Mouse (Mus musculus) layer of hippocampus, adult 11-12 months (tissue): ENCODE data around the gene Meis1.

Experiments used
- DNase-seq: peaks from one replicate; pipeline ENCODE4 v3.0.0; 2022; ENCODE audit warnings: low spot score

Gene Meis1

GRCm38 (mm10) chr11:19014441-19015161 lies 4.2 kb downstream of the Meis1 start:
- DNase-seq: no peak

GRCm38 (mm10) chr11:19014113-19014440 lies 4.7 kb downstream of the Meis1 start:
- no peak for DNase-seq

- DNase-seq: no peak
Observed at GRCm38 (mm10) chr11:19013141-19014112, 5.4 kb downstream of the Meis1 start.

GRCm38 (mm10) chr11:19012463-19013115 lies 6.2 kb downstream of the Meis1 start:
- no peak for DNase-seq

- no peak for DNase-seq
Observed at GRCm38 (mm10) chr11:19012001-19012400, 6.8 kb downstream of the Meis1 start.

GRCm38 (mm10) chr11:19011108-19011805 lies 7.5 kb downstream of the Meis1 start:
- DNase-seq: no peak

- DNase-seq: no peak
Observed at GRCm38 (mm10) chr11:19010396-19010811, 8.4 kb downstream of the Meis1 start.

GRCm38 (mm10) chr11:19009536-19010395 lies 9.0 kb downstream of the Meis1 start:
- no peak for DNase-seq

GRCm38 (mm10) chr11:19008610-19009384 lies 10.0 kb downstream of the Meis1 start:
- DNase-seq: no peak

- DNase-seq: no peak
Observed at GRCm38 (mm10) chr11:19007541-19008424, 11.0 kb downstream of the Meis1 start.

GRCm38 (mm10) chr11:19007068-19007467 lies 11.7 kb downstream of the Meis1 start:
- no peak for DNase-seq

- DNase-seq: no peak
Observed at GRCm38 (mm10) chr11:19005913-19006693, 12.7 kb downstream of the Meis1 start.

- DNase-seq: no peak
Observed at GRCm38 (mm10) chr11:19005007-19005912, 13.5 kb downstream of the Meis1 start.

- DNase-seq: no peak
Observed at GRCm38 (mm10) chr11:19003066-19003465, 15.7 kb downstream of the Meis1 start.

- no peak for DNase-seq
Observed at GRCm38 (mm10) chr11:18996767-18997166, 22.0 kb downstream of the Meis1 start.

GRCm38 (mm10) chr11:18996289-18996688 lies 22.5 kb downstream of the Meis1 start:
- DNase-seq: no peak

GRCm38 (mm10) chr11:18992796-18993195 lies 26.0 kb downstream of the Meis1 start:
- DNase-seq: no peak
